Mouse (Mus musculus): Measurements from ENCODE around the gene Gm19935.
A peak's percentile ranks its signal among the peaks of the same experiment; 100 is the strongest.

Gene Gm19935

GRCm38 (mm10) chr8:90817293-90817692, at the start of gene Gm19935:
TSS of gene Gm19935 (minus strand) at chr8:90817393.
- no peak for DNase-seq (ENCODE audit: extremely low read depth, insufficient read length, low spot score)

- no peak for DNase-seq (ENCODE audit: extremely low read depth, insufficient read length, low spot score)
These were observed 44.8 kb upstream of the Gm19935 start for GRCm38 (mm10) chr8:90862038-90862437.

- no peak for DNase-seq (ENCODE audit: extremely low read depth, insufficient read length, low spot score)
These were observed 44.2 kb upstream of the Gm19935 start for GRCm38 (mm10) chr8:90861266-90861944.

- no peak for DNase-seq (ENCODE audit: extremely low read depth, insufficient read length, low spot score)
These were observed 40.9 kb upstream of the Gm19935 start for GRCm38 (mm10) chr8:90858071-90858470.

- DNase-seq (ENCODE audit: extremely low read depth, insufficient read length, low spot score) = no peak
These were observed 39.8 kb upstream of the Gm19935 start for GRCm38 (mm10) chr8:90856952-90857351.

- no peak for DNase-seq (ENCODE audit: extremely low read depth, insufficient read length, low spot score)
These were observed 39.0 kb upstream of the Gm19935 start for GRCm38 (mm10) chr8:90856171-90856570.

GRCm38 (mm10) chr8:90854671-90855161, 37.5 kb upstream of the Gm19935 start:
- no peak for DNase-seq (ENCODE audit: extremely low read depth, insufficient read length, low spot score)

GRCm38 (mm10) chr8:90853971-90854670, 36.9 kb upstream of the Gm19935 start:
- no peak for DNase-seq (ENCODE audit: extremely low read depth, insufficient read length, low spot score)

- DNase-seq (ENCODE audit: extremely low read depth, insufficient read length, low spot score) = no peak
These were observed 34.4 kb upstream of the Gm19935 start for GRCm38 (mm10) chr8:90851544-90851943.

- no peak for DNase-seq (ENCODE audit: extremely low read depth, insufficient read length, low spot score)
These were observed 32.4 kb upstream of the Gm19935 start for GRCm38 (mm10) chr8:90849462-90850050.

- DNase-seq (ENCODE audit: extremely low read depth, insufficient read length, low spot score) = no peak
These were observed 30.8 kb upstream of the Gm19935 start for GRCm38 (mm10) chr8:90847980-90848379.

- DNase-seq (ENCODE audit: extremely low read depth, insufficient read length, low spot score) = no peak
These were observed 27.2 kb upstream of the Gm19935 start for GRCm38 (mm10) chr8:90844179-90844967.

GRCm38 (mm10) chr8:90843127-90843526, 25.9 kb upstream of the Gm19935 start:
- no peak for DNase-seq (ENCODE audit: extremely low read depth, insufficient read length, low spot score)

GRCm38 (mm10) chr8:90841321-90841720, 24.1 kb upstream of the Gm19935 start:
- no peak for DNase-seq (ENCODE audit: extremely low read depth, insufficient read length, low spot score)

GRCm38 (mm10) chr8:90839725-90840714, 22.8 kb upstream of the Gm19935 start:
- DNase-seq (ENCODE audit: extremely low read depth, insufficient read length, low spot score) = peak; percentile 70

- no peak for DNase-seq (ENCODE audit: extremely low read depth, insufficient read length, low spot score)
These were observed 20.2 kb upstream of the Gm19935 start for GRCm38 (mm10) chr8:90837440-90837839.

- DNase-seq (ENCODE audit: extremely low read depth, insufficient read length, low spot score) = no peak
These were observed 17.1 kb upstream of the Gm19935 start for GRCm38 (mm10) chr8:90834321-90834672.

GRCm38 (mm10) chr8:90833628-90834320, 16.6 kb upstream of the Gm19935 start:
- no peak for DNase-seq (ENCODE audit: extremely low read depth, insufficient read length, low spot score)

- DNase-seq (ENCODE audit: extremely low read depth, insufficient read length, low spot score) = peak; percentile 41
These were observed 15.5 kb upstream of the Gm19935 start for GRCm38 (mm10) chr8:90832576-90833289.

Data from 3134 (cell line).